Mouse (Mus musculus) ZHBTc4 (cell line): ENCODE results near the gene Aqp5.

Source experiments
- DNase-seq: peaks from one replicate; pipeline ENCODE4 v3.0.0-alpha.2; 2011; ENCODE audit warnings: low read depth, low spot score

The Aqp5 gene

DNA sequence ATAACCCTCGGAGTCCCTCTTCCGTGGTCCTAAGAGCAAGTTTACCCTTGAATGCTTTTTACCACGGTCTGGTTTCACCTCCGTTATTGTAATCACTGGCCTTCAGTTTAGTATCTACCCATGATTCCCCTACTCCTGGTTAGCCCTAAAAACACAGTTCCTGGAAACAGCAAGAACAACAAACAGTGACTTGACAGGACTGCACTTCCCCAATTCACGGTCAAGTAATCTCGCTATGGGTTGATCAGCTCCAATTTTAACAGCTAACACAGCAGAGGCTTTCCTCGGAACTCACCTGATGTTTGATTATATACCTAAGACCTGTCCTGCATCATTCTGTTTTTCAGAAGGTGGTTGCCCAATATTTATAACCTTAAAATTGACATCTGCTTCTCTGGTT is 44.1 kb downstream of the Aqp5 start:
- DNase-seq = no peak

DNA sequence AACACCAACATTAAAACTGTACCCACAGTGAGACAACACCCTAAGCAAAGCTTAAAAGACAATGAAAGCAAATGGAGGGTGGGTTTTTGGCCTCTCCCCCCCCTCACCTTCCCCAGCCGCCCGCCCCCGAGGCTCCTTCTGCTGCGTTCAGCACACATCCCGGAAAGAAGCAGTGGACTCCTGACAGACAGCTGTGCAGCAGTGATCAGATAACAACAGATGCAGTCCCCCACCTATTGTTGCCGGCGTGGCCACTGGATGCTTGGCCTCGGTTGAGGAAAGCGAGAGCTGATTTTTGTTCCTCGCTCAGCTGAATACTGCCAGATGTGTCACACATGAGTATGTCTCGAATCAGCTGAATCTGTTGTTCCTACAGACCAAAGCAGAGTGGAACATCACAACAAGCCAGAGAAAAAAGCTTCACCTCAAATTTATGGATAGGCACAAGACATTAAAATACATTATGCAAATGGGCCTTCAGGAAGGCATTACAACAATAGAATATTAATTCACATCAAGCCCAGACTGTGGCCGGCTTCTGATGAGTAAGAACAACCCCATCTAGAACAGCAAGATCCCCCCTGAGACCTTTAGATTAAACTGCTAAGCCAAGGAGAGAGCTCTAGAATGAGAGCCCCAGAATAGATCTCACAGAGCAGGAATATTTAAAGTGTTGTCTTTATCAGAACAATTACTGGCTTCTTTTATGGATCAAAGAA is 47.0 kb downstream of the Aqp5 start:
- no peak for DNase-seq

DNA sequence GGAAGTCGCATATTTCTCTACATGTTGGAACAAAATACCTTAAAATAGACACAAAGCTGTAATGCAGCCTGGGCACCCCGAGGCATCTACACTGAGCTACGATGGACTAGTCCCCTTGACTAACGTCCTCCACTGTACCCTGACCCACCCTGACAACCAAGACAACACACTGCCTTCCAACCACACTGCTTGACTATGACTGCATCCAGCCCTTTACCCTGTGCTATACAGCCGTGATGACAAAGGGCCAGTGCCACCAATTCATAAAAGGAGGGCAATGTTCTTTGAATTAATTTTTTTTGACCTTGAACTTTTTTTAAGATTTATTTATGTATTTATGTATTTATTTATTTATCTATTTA is 47.5 kb downstream of the Aqp5 start:
- no peak for DNase-seq

DNA sequence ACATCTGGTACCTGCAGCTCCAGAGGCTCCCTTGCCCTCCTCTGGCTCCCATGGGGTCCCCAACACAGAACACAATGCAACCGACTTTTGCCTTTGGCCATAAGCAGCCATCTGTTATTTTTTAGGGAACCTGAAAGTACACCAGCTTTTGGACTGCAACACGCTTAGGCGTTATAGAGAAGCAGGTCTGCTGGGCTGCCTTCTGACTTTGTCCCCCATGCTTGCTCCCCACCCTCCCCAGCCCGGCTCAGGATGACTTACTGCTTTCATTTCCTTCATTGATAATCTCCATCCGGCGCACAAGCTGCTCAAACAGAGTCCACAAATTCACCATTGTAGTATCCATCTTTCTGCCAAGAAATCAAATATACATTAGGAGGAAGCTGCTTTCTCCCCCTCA is 52.0 kb downstream of the Aqp5 start:
- DNase-seq = no peak

DNA sequence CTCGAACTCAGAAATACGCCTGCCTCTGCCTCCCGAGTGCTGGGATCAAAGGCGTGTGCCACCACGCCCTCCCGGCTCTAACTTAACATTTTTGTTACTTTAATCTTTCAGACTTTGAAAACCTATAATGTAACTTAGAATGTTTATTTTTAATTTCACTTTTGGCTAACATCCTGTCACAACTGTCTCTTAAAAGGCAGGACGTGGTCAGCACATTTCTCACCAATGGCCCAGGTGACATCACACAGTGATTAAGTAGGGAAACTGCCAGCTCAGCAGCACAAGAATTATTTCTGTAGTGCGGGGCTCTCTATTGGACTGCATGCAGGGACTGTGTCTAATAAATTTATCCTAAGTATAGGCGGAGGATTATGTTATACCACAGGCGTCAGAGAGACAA is 53.2 kb downstream of the Aqp5 start:
- DNase-seq = no peak
